Mouse (Mus musculus) R1 (cell line): ENCODE results near the gene Rab32.
"Not testable (repeated sequence)": the region's sequence is repeated elsewhere in the genome, so short reads cannot be mapped to it uniquely, and the experiment has no call there.

Experiments
- DNase-seq: peaks from one replicate; pipeline ENCODE4 v3.0.0-alpha.2; 2018; ENCODE audit warnings: low read depth, low spot score

Gene Rab32

GRCm38 (mm10) chr10:10557570-10558336 lies at the start of gene Rab32:
Rab32 (minus strand) TSS chr10:10558265.
- peak; percentile 85 for DNase-seq

GRCm38 (mm10) chr10:10600771-10601170 lies 42.7 kb upstream of the Rab32 start:
- no peak for DNase-seq

GRCm38 (mm10) chr10:10597495-10597894 lies 39.4 kb upstream of the Rab32 start:
- not testable (repeated sequence) for DNase-seq

- DNase-seq = no peak
Observed at GRCm38 (mm10) chr10:10580811-10581210, 22.7 kb upstream of the Rab32 start.

- no peak for DNase-seq
Observed at GRCm38 (mm10) chr10:10579821-10580220, 21.8 kb upstream of the Rab32 start.

GRCm38 (mm10) chr10:10558337-10558711 lies 259 bp upstream of the Rab32 start:
- DNase-seq = no peak

- peak; percentile 64 for DNase-seq
Observed at GRCm38 (mm10) chr10:10557085-10557484, 980 bp downstream of the Rab32 start.

- no peak for DNase-seq
Observed at GRCm38 (mm10) chr10:10555676-10556075, 2.4 kb downstream of the Rab32 start.

- no peak for DNase-seq
Observed at GRCm38 (mm10) chr10:10555221-10555620, 2.8 kb downstream of the Rab32 start.

- no peak for DNase-seq
Observed at GRCm38 (mm10) chr10:10550134-10550533, 7.9 kb downstream of the Rab32 start.

GRCm38 (mm10) chr10:10546623-10547022 lies 11.4 kb downstream of the Rab32 start:
- DNase-seq = no peak

- no peak for DNase-seq
Observed at GRCm38 (mm10) chr10:10544955-10545354, 13.1 kb downstream of the Rab32 start.
